Mouse (Mus musculus): ENCODE data around the gene Vcpkmt. TPM values are rescaled to one million over a fixed set of nuclear protein-coding genes. Genes with fewer than 3 reads are reported as not detected.
A peak's percentile ranks its signal among the peaks of the same experiment; 100 is the strongest.

Gene Vcpkmt
- polyA plus RNA-seq, 1 experiment from 2014 or later = 19.2 TPM

- Histone ChIP-seq H3K27me3 (ENCODE audit: control insufficient read depth, insufficient read depth, low read length) (no peaks in the 10 kb centered on the region), H3K36me3 (ENCODE audit: control insufficient read depth, insufficient read depth) (no peaks in the 10 kb centered on the region), H3K9me3 (replicated peaks; ENCODE audit: control insufficient read depth, low read length) (no peaks in the 10 kb centered on the region), H3K4me3 (ENCODE audit: low read length) (no peak overlapping the region), H3K4me1 (ENCODE audit: control insufficient read depth, insufficient read depth, low read length) (peaks cover 6% of the 10 kb centered on the region; the same call in 1 of the 2 replicates), H3K27ac (ENCODE audit: low read length) (no peak overlapping the region), H3K4me2 (ENCODE audit: low read depth, low read length) (no peak overlapping the region), H3K9ac (ENCODE audit: low read length) (no peak overlapping the region)
- ATAC-seq (replicated peaks; ENCODE audit: extremely low read depth, insufficient read depth, low FRiP score) = no peak
- 54% methylated on average over 2 of the region's 2 CpGs for WGBS
These were observed 38.3 kb downstream of the Vcpkmt start for GRCm38 (mm10) chr12:69544562-69544961.

DNA sequence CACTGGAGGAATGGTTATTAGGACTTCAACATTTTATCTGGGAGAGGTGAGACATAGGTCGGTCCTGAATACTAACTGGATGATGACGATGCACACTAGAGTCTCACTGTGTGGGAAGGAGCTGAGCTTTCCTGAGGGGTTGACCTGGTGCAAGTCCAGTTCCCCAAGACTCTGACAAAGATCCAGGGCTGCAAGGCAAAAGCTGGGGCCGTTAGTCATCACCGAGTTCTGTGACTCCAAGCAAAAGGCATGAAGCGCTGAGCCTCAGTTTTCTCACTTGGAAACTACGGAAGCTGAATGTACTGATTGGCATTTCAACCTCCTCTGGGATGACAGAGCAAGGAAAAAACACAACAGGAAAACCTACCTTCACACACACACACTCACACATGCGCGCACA lies 40.5 kb downstream of the Vcpkmt start:
- Histone ChIP-seq H3K9me3 (replicated peaks; ENCODE audit: control insufficient read depth, low read length) (no peaks in the 10 kb centered on the region), H3K36me3 (ENCODE audit: control insufficient read depth, insufficient read depth) (no peaks in the 10 kb centered on the region), H3K27me3 (ENCODE audit: control insufficient read depth, insufficient read depth, low read length) (no peaks in the 10 kb centered on the region), H3K9ac (ENCODE audit: low read length) (no peak overlapping the region), H3K4me1 (ENCODE audit: control insufficient read depth, insufficient read depth, low read length) (peaks cover 24% of the 10 kb centered on the region), H3K27ac (ENCODE audit: low read length) (no peak overlapping the region), H3K4me3 (ENCODE audit: low read length) (no peak overlapping the region), H3K4me2 (ENCODE audit: low read depth, low read length) (no peak overlapping the region)
- no peak for ATAC-seq (replicated peaks; ENCODE audit: extremely low read depth, insufficient read depth, low FRiP score)
- WGBS = 88% methylated on average over 8 of the region's 8 CpGs

GRCm38 (mm10) chr12:69541663-69542062 lies 41.2 kb downstream of the Vcpkmt start:
- 61% methylated on average over 8 of the region's 8 CpGs for WGBS

DNA sequence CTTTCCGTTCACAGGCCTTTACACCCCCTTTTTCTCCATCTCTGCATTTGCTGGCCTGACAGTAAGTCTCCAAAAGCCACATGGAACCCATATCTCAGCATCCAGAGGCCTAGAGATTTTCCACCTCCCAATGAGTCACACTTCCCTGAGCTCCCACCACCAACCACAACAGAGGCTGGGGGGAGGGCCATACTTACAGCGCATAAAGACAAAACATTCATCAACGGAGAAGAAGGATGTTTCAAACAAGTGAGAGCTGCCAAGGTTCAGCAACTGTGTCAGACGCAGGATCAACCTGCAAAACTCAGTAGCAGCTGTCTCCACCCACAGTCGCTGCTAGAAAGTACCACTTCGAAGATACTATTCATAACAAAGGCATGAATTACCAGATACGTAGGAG lies 43.5 kb downstream of the Vcpkmt start:
- 62% methylated on average over 7 of the region's 7 CpGs for WGBS
- Histone ChIP-seq H3K36me3 (ENCODE audit: control insufficient read depth, insufficient read depth) (no peaks in the 10 kb centered on the region), H3K9ac (ENCODE audit: low read length) (no peak overlapping the region), H3K4me2 (ENCODE audit: low read depth, low read length) (no peak overlapping the region), H3K9me3 (replicated peaks; ENCODE audit: control insufficient read depth, low read length) (no peaks in the 10 kb centered on the region), H3K27ac (ENCODE audit: low read length) (peak overlapping the region; percentile 92), H3K4me1 (ENCODE audit: control insufficient read depth, insufficient read depth, low read length) (peaks cover 24% of the 10 kb centered on the region), H3K27me3 (ENCODE audit: control insufficient read depth, insufficient read depth, low read length) (no peaks in the 10 kb centered on the region), H3K4me3 (ENCODE audit: low read length) (no peak overlapping the region)
- ATAC-seq (replicated peaks; ENCODE audit: extremely low read depth, insufficient read depth, low FRiP score) = 0 out of 2 replicates have a peak, but pooled peaks have one; percentile 14

More at GRCm38 (mm10) chr12:69541663-69542062, 41.2 kb downstream of the Vcpkmt start:
- H3K4me1 ChIP-seq (ENCODE audit: control insufficient read depth, insufficient read depth, low read length) = peaks cover 24% of the 10 kb centered on the region
- peak overlapping the region; percentile 63; the same call in 1 of the 2 replicates for H3K27ac ChIP-seq (ENCODE audit: low read length)
- ATAC-seq (replicated peaks; ENCODE audit: extremely low read depth, insufficient read depth, low FRiP score) = no peak
- no peaks in the 10 kb centered on the region for H3K36me3 ChIP-seq (ENCODE audit: control insufficient read depth, insufficient read depth)
- H3K4me3 ChIP-seq (ENCODE audit: low read length) = no peak overlapping the region
- H3K9me3 ChIP-seq (replicated peaks; ENCODE audit: control insufficient read depth, low read length) = no peaks in the 10 kb centered on the region
- no peak overlapping the region for H3K4me2 ChIP-seq (ENCODE audit: low read depth, low read length)
- no peaks in the 10 kb centered on the region for H3K27me3 ChIP-seq (ENCODE audit: control insufficient read depth, insufficient read depth, low read length)
- H3K9ac ChIP-seq (ENCODE audit: low read length) = no peak overlapping the region

GRCm38 (mm10) chr12:69538362-69538950 lies 44.4 kb downstream of the Vcpkmt start:
- H3K4me3 ChIP-seq (ENCODE audit: low read length) = peak overlapping the region; percentile 31
- ATAC-seq (replicated peaks; ENCODE audit: extremely low read depth, insufficient read depth, low FRiP score) = no peak
- no peaks in the 10 kb centered on the region for H3K9me3 ChIP-seq (replicated peaks; ENCODE audit: control insufficient read depth, low read length)
- H3K4me1 ChIP-seq (ENCODE audit: control insufficient read depth, insufficient read depth, low read length) = peaks cover 24% of the 10 kb centered on the region
- no peaks in the 10 kb centered on the region for H3K27me3 ChIP-seq (ENCODE audit: control insufficient read depth, insufficient read depth, low read length)
- no peaks in the 10 kb centered on the region for H3K36me3 ChIP-seq (ENCODE audit: control insufficient read depth, insufficient read depth)
- H3K9ac ChIP-seq (ENCODE audit: low read length) = peak overlapping the region; percentile 67
- WGBS = 43% methylated on average over 4 of the region's 4 CpGs
- H3K4me2 ChIP-seq (ENCODE audit: low read depth, low read length) = peak overlapping the region; percentile 64
- H3K27ac ChIP-seq (ENCODE audit: low read length) = peak overlapping the region; percentile 92

DNA sequence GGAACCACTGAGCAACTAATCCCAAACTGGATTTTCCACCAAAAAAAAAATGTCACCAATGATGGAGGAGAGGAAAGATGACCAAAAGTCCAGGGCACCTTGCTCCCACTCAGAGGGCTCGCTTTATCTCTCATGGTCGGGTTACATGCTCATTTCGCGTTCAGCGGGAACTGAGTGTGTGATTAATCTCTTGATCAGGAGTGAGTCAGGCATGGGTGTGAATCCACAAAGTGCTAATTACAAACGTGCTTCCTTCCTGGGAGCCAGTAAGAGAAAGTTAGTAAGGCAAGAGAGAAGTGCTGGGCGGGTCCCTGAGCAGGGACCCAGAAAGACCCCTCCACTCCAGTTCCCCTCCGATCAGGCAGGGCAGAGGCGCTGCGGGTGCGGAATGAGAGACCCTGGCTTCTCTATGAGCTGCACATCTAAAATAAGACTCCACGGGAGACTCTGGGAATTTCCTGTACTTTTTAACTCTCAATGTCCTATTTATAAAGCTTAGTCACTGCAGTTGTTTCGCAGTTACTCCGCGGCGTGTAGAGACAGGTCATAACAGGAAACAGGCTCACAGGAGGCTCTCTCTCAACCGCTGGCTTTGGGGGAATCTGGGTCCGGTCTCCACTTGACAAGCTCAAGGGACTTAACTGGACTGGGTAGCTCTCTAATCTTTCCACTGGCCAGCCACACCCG lies 45.0 kb downstream of the Vcpkmt start:
- Histone ChIP-seq H3K9ac (ENCODE audit: low read length) (peak overlapping the region; percentile 67), H3K36me3 (ENCODE audit: control insufficient read depth, insufficient read depth) (no peaks in the 10 kb centered on the region), H3K27me3 (ENCODE audit: control insufficient read depth, insufficient read depth, low read length) (no peaks in the 10 kb centered on the region), H3K4me2 (ENCODE audit: low read depth, low read length) (peak overlapping the region; percentile 64), H3K9me3 (replicated peaks; ENCODE audit: control insufficient read depth, low read length) (no peaks in the 10 kb centered on the region), H3K4me3 (ENCODE audit: low read length) (peak overlapping the region; percentile 31), H3K4me1 (ENCODE audit: control insufficient read depth, insufficient read depth, low read length) (peaks cover 24% of the 10 kb centered on the region), H3K27ac (ENCODE audit: low read length) (peak overlapping the region; percentile 92)
- peak; percentile 85 for ATAC-seq (replicated peaks; ENCODE audit: extremely low read depth, insufficient read depth, low FRiP score)
- WGBS = 5% methylated on average over 19 of the region's 19 CpGs

- WGBS = 18% methylated on average over 10 of the region's 10 CpGs
- no peaks in the 10 kb centered on the region for H3K9me3 ChIP-seq (replicated peaks; ENCODE audit: control insufficient read depth, low read length)
- no peaks in the 10 kb centered on the region for H3K36me3 ChIP-seq (ENCODE audit: control insufficient read depth, insufficient read depth)
- ATAC-seq (replicated peaks; ENCODE audit: extremely low read depth, insufficient read depth, low FRiP score) = no peak
- H3K27me3 ChIP-seq (ENCODE audit: control insufficient read depth, insufficient read depth, low read length) = no peaks in the 10 kb centered on the region
- H3K27ac ChIP-seq (ENCODE audit: low read length) = peak overlapping the region; percentile 92
- H3K9ac ChIP-seq (ENCODE audit: low read length) = peak overlapping the region; percentile 67
- peak overlapping the region; percentile 64 for H3K4me2 ChIP-seq (ENCODE audit: low read depth, low read length)
- peak overlapping the region; percentile 31 for H3K4me3 ChIP-seq (ENCODE audit: low read length)
- H3K4me1 ChIP-seq (ENCODE audit: control insufficient read depth, insufficient read depth, low read length) = peaks cover 26% of the 10 kb centered on the region
These were observed 45.6 kb downstream of the Vcpkmt start for GRCm38 (mm10) chr12:69537243-69537674.

GRCm38 (mm10) chr12:69536616-69537242 lies 46.1 kb downstream of the Vcpkmt start:
- Histone ChIP-seq H3K4me3 (ENCODE audit: low read length) (no peak overlapping the region), H3K4me1 (ENCODE audit: control insufficient read depth, insufficient read depth, low read length) (peaks cover 29% of the 10 kb centered on the region), H3K27me3 (ENCODE audit: control insufficient read depth, insufficient read depth, low read length) (no peaks in the 10 kb centered on the region), H3K9ac (ENCODE audit: low read length) (peak overlapping the region; percentile 67), H3K36me3 (ENCODE audit: control insufficient read depth, insufficient read depth) (no peaks in the 10 kb centered on the region), H3K9me3 (replicated peaks; ENCODE audit: control insufficient read depth, low read length) (no peaks in the 10 kb centered on the region), H3K4me2 (ENCODE audit: low read depth, low read length) (peak overlapping the region; percentile 64), H3K27ac (ENCODE audit: low read length) (peak overlapping the region; percentile 92)
- ATAC-seq (replicated peaks; ENCODE audit: extremely low read depth, insufficient read depth, low FRiP score) = no peak
- 69% methylated on average over 10 of the region's 10 CpGs for WGBS

DNA sequence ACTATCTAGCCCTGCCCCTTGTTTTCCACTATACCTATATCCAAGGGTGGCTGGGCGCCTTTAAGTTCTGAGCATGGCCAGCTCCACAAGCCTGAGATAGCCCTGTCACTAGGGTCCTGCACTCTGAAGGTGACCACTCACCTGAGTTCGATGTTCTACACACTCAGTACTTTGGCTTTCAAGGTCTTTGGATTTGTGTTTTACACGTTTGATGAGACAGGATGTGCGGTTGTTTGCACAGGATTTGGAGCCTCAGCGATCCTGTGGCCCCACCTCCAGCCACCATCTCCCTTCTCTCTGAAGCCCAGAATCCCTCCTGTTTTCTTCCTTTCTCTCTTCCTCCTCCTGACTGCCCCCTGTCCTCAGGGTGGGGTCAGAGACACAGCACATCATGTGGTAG lies 49.6 kb downstream of the Vcpkmt start:
- H3K9me3 ChIP-seq (replicated peaks; ENCODE audit: control insufficient read depth, low read length) = no peaks in the 10 kb centered on the region
- no peak overlapping the region for H3K9ac ChIP-seq (ENCODE audit: low read length)
- peaks cover 17% of the 10 kb centered on the region for H3K4me1 ChIP-seq (ENCODE audit: control insufficient read depth, insufficient read depth, low read length)
- no peaks in the 10 kb centered on the region for H3K36me3 ChIP-seq (ENCODE audit: control insufficient read depth, insufficient read depth)
- H3K27ac ChIP-seq (ENCODE audit: low read length) = no peak overlapping the region
- ATAC-seq (replicated peaks; ENCODE audit: extremely low read depth, insufficient read depth, low FRiP score) = no peak
- WGBS = 85% methylated on average over 5 of the region's 5 CpGs
- no peaks in the 10 kb centered on the region for H3K27me3 ChIP-seq (ENCODE audit: control insufficient read depth, insufficient read depth, low read length)
- no peak overlapping the region for H3K4me3 ChIP-seq (ENCODE audit: low read length)
- H3K4me2 ChIP-seq (ENCODE audit: low read depth, low read length) = no peak overlapping the region
